Mouse (Mus musculus): ENCODE results near the gene Tmprss7. TPM values are rescaled to one million over a fixed set of nuclear protein-coding genes. Genes with fewer than 3 reads are reported as not detected.

The Tmprss7 gene
- polyA plus RNA-seq, 1 experiment from 2014 or later, result 0.52 TPM

- no peak for ATAC-seq (ENCODE audit: low FRiP score, low read depth)
These were observed 49.1 kb downstream of the Tmprss7 start for GRCm38 (mm10) chr16:45644380-45644779.

GRCm38 (mm10) chr16:45643944-45644343, 49.5 kb downstream of the Tmprss7 start:
- Histone ChIP-seq H3K36me3 (no peaks in the 10 kb centered on the region), H3K9ac (replicated peaks) (no peak overlapping the region), H3K27ac (replicated peaks) (no peak overlapping the region), H3K4me3 (no peak overlapping the region), H3K4me1 (no peaks in the 10 kb centered on the region), H3K4me2 (replicated peaks) (no peak overlapping the region), H3K27me3 (no peaks in the 10 kb centered on the region), H3K9me3 (no peaks in the 10 kb centered on the region)
- no peak for ATAC-seq (ENCODE audit: low FRiP score, low read depth)
- WGBS, result 96% methylated on average over 3 of the region's 3 CpGs

More at GRCm38 (mm10) chr16:45644380-45644779, 49.1 kb downstream of the Tmprss7 start:
- H3K4me2 ChIP-seq (replicated peaks), result no peak overlapping the region
- no peaks in the 10 kb centered on the region for H3K9me3 ChIP-seq
- no peak overlapping the region for H3K4me3 ChIP-seq
- H3K27ac ChIP-seq (replicated peaks), result no peak overlapping the region
- no peaks in the 10 kb centered on the region for H3K27me3 ChIP-seq
- no peaks in the 10 kb centered on the region for H3K36me3 ChIP-seq
- no peaks in the 10 kb centered on the region for H3K4me1 ChIP-seq
- 80% methylated on average over 6 of the region's 6 CpGs for WGBS
- no peak overlapping the region for H3K9ac ChIP-seq (replicated peaks)

- no peaks in the 10 kb centered on the region for H3K9me3 ChIP-seq
- no peaks in the 10 kb centered on the region for H3K36me3 ChIP-seq
- no peak overlapping the region for H3K4me3 ChIP-seq
- H3K27me3 ChIP-seq, result no peaks in the 10 kb centered on the region
- H3K4me2 ChIP-seq (replicated peaks), result no peak overlapping the region
- H3K4me1 ChIP-seq, result no peaks in the 10 kb centered on the region
- ATAC-seq (ENCODE audit: low FRiP score, low read depth), result no peak
- WGBS, result 79% methylated on average over 3 of the region's 3 CpGs
- no peak overlapping the region for H3K27ac ChIP-seq (replicated peaks)
- no peak overlapping the region for H3K9ac ChIP-seq (replicated peaks)
These were observed 52.2 kb downstream of the Tmprss7 start for GRCm38 (mm10) chr16:45641301-45641700.

DNA sequence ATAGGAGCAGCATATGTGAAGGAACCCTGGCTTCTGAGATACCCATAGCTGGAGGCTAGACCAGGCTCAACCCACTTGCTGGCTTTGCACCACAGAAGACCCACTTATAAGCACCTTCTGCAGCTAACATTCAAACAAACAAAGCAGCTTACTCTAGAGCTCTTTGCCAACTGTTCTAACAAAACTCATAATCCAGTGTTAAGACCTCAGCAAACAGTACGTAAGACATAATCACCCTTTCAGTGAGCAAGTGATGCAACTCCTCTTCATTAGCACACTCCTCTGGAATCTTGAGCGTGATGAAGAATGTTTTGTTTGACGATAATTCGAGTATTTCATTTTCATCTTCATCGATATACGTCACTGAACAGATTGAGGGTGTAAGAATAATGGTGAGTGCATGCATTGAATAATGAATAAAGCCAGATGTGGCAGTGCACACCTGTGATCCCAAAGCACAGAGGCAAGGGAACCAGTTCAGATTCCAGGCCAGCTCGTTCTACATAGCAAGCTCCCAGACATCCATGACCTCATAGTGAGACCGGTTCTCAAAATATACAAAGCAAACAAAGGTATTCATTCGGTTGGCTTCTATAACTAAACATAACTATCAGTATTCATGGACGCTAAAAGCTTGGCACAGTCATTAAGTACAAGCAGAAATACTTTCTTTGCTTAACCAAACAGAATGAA, 53.2 kb downstream of the Tmprss7 start:
- no peak for ATAC-seq (ENCODE audit: low FRiP score, low read depth)
- Histone ChIP-seq H3K4me1 (no peaks in the 10 kb centered on the region), H3K36me3 (no peaks in the 10 kb centered on the region), H3K27me3 (no peaks in the 10 kb centered on the region), H3K4me3 (no peak overlapping the region), H3K9me3 (no peaks in the 10 kb centered on the region), H3K27ac (replicated peaks) (no peak overlapping the region), H3K9ac (replicated peaks) (no peak overlapping the region), H3K4me2 (replicated peaks) (no peak overlapping the region)
- WGBS, result 85% methylated on average over 10 of the region's 10 CpGs

GRCm38 (mm10) chr16:45635826-45636225, 57.6 kb downstream of the Tmprss7 start:
- no peak for ATAC-seq (ENCODE audit: low FRiP score, low read depth)
- Histone ChIP-seq H3K9ac (replicated peaks) (no peak overlapping the region), H3K27me3 (no peaks in the 10 kb centered on the region), H3K9me3 (no peaks in the 10 kb centered on the region), H3K4me3 (no peak overlapping the region), H3K36me3 (no peaks in the 10 kb centered on the region), H3K4me1 (no peaks in the 10 kb centered on the region), H3K4me2 (replicated peaks) (no peak overlapping the region), H3K27ac (replicated peaks) (no peak overlapping the region)
- WGBS, result 85% methylated on average over 2 of the region's 2 CpGs

DNA sequence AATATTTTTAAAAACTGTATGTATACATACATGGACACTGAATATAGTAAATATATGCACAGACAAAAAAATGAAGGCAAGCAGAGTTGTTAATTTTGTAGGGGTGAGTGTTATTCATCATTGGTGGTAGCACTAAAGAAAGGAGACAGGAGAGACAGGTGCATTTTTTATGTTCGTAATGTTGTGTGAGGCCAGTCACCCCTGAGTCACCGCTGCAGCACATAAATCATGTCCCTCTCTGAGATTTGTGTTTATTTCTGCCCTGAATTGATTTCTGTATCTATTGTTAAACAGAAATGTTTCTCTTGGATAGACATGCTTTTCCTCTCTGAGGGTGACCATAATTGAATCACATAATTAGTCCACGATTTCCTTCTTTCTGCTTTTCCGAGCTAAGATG, 61.0 kb downstream of the Tmprss7 start:
- Histone ChIP-seq H3K36me3 (no peaks in the 10 kb centered on the region), H3K4me2 (replicated peaks) (no peak overlapping the region), H3K27ac (replicated peaks) (no peak overlapping the region), H3K4me1 (no peaks in the 10 kb centered on the region), H3K27me3 (no peaks in the 10 kb centered on the region), H3K9ac (replicated peaks) (no peak overlapping the region), H3K4me3 (no peak overlapping the region), H3K9me3 (no peaks in the 10 kb centered on the region)
- ATAC-seq (ENCODE audit: low FRiP score, low read depth), result no peak
- 94% methylated on average over 4 of the region's 4 CpGs for WGBS

DNA sequence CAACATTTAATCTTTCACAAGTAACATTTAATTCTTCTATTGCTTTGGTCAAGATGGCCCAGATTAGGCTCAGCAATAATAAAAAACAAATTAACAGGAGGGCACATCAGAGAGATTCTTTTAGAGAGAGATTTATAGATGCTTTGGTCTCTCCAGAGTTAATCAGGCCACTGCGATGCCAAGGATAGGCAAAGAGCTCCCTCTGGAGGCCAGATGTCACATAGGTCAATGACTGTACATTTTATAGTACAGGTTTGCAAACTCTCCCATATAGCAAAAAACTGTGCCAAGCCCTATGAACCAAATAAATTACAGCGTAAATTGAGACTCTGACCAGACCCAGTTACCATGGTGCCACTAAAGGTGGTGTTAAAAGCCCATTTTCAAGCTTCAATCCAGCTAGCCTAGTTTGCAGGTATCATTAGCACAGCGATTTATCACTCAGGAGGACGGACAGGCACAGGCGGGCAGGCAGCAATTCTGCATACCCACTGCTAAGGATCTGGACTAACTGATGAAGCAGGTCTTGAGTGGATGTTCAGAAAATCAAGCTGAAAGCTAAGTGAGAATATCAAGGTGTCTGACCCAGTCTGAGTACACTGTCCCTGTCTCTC, 63.0 kb downstream of the Tmprss7 start:
- Histone ChIP-seq H3K9ac (replicated peaks) (no peak overlapping the region), H3K36me3 (no peaks in the 10 kb centered on the region), H3K4me1 (no peaks in the 10 kb centered on the region), H3K4me2 (replicated peaks) (no peak overlapping the region), H3K4me3 (no peak overlapping the region), H3K27me3 (no peaks in the 10 kb centered on the region), H3K9me3 (no peaks in the 10 kb centered on the region), H3K27ac (replicated peaks) (no peak overlapping the region)
- ATAC-seq (ENCODE audit: low FRiP score, low read depth), result peak; percentile 71; the same call in 1 of the 2 replicates
- WGBS, result 59% methylated on average over 5 of the region's 5 CpGs

DNA sequence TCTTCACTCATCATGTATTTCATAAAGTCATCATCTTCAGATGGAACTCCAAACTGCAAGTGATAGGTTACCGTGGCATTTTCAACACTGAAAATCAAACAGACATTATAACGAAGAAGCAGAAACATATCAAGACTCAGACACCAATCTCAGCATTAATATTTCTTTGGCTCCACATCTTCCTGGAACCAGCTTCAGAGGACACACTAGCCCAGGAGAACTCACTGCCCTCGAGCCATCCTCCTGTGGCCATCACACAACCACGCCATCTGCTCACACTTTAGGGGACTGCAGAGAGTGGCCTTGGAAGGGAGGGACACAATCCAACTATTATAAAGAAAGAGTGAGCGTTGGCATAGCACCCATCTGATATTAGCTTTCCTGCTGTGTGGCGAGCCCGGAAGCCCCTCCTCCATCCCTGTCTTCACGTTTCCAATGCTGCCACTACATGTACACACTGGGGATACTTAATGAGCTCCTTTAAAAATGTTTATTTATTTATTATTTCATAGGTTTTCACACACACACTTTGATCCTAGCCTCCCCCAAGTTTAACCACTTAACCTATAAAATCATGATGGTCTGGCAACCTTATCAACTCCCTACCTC, 63.9 kb downstream of the Tmprss7 start:
- WGBS, result 83% methylated on average over 8 of the region's 8 CpGs

GRCm38 (mm10) chr16:45625342-45625741, 68.1 kb downstream of the Tmprss7 start:
- Histone ChIP-seq H3K27me3 (no peaks in the 10 kb centered on the region), H3K9ac (replicated peaks) (no peak overlapping the region), H3K4me1 (no peaks in the 10 kb centered on the region), H3K36me3 (no peaks in the 10 kb centered on the region), H3K4me2 (replicated peaks) (no peak overlapping the region), H3K27ac (replicated peaks) (no peak overlapping the region), H3K4me3 (no peak overlapping the region), H3K9me3 (no peaks in the 10 kb centered on the region)
- WGBS, result 84% methylated on average over 2 of the region's 2 CpGs
- no peak for ATAC-seq (ENCODE audit: low FRiP score, low read depth)

More for the DNA sequence above, 63.9 kb downstream of the Tmprss7 start:
- no peak for ATAC-seq (ENCODE audit: low FRiP score, low read depth)
- no peaks in the 10 kb centered on the region for H3K36me3 ChIP-seq
- H3K9me3 ChIP-seq, result no peaks in the 10 kb centered on the region
- H3K4me3 ChIP-seq, result no peak overlapping the region
- no peak overlapping the region for H3K4me2 ChIP-seq (replicated peaks)
- H3K27me3 ChIP-seq, result no peaks in the 10 kb centered on the region
- no peaks in the 10 kb centered on the region for H3K4me1 ChIP-seq
- H3K27ac ChIP-seq (replicated peaks), result no peak overlapping the region
- H3K9ac ChIP-seq (replicated peaks), result no peak overlapping the region

GRCm38 (mm10) chr16:45624791-45625190, 68.7 kb downstream of the Tmprss7 start:
- no peak overlapping the region for H3K9ac ChIP-seq (replicated peaks)
- H3K36me3 ChIP-seq, result no peaks in the 10 kb centered on the region
- ATAC-seq (ENCODE audit: low FRiP score, low read depth), result no peak
- no peaks in the 10 kb centered on the region for H3K27me3 ChIP-seq
- H3K4me1 ChIP-seq, result no peaks in the 10 kb centered on the region
- WGBS, result 87% methylated on average over 2 of the region's 2 CpGs
- no peak overlapping the region for H3K4me2 ChIP-seq (replicated peaks)
- no peaks in the 10 kb centered on the region for H3K9me3 ChIP-seq
- no peak overlapping the region for H3K4me3 ChIP-seq
- H3K27ac ChIP-seq (replicated peaks), result no peak overlapping the region

DNA sequence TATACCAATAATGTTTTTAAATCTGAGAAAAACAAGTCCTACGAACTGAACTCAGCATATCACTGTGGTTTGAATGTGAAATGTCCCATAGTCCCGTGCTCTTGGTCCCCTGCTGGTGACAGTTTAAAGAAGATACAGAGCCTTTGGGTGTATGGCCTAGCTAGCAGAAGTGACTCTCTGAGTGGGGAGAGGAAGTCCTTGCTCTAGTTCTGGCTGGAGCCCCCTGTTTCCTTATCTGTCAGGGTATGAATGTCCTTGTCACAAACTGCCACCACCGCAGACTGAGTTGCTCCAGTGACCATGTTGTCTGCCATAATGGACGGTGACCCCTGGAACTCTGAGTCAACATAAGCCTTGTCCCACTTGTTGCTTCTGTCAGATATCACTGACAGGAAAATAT, 70.2 kb downstream of the Tmprss7 start:
- no peaks in the 10 kb centered on the region for H3K36me3 ChIP-seq
- no peak overlapping the region for H3K4me3 ChIP-seq
- no peaks in the 10 kb centered on the region for H3K9me3 ChIP-seq
- H3K4me1 ChIP-seq, result no peaks in the 10 kb centered on the region
- WGBS, result 94% methylated on average over 4 of the region's 4 CpGs
- H3K27me3 ChIP-seq, result no peaks in the 10 kb centered on the region
- H3K9ac ChIP-seq (replicated peaks), result no peak overlapping the region
- H3K27ac ChIP-seq (replicated peaks), result no peak overlapping the region
- no peak for ATAC-seq (ENCODE audit: low FRiP score, low read depth)
- H3K4me2 ChIP-seq (replicated peaks), result no peak overlapping the region

GRCm38 (mm10) chr16:45619751-45620375, 73.6 kb downstream of the Tmprss7 start:
- no peak overlapping the region for H3K4me3 ChIP-seq
- H3K27ac ChIP-seq (replicated peaks), result no peak overlapping the region
- H3K4me1 ChIP-seq, result no peaks in the 10 kb centered on the region
- no peaks in the 10 kb centered on the region for H3K36me3 ChIP-seq
- ATAC-seq (ENCODE audit: low FRiP score, low read depth), result no peak
- 75% methylated on average over 8 of the region's 8 CpGs for WGBS
- H3K9ac ChIP-seq (replicated peaks), result no peak overlapping the region
- no peak overlapping the region for H3K4me2 ChIP-seq (replicated peaks)
- no peaks in the 10 kb centered on the region for H3K9me3 ChIP-seq
- no peaks in the 10 kb centered on the region for H3K27me3 ChIP-seq
